Mouse (Mus musculus): ENCODE results near the gene Nectin2.
"Not testable (repeated sequence)": the region's sequence is repeated elsewhere in the genome, so short reads cannot be mapped to it uniquely, and the experiment has no call there.

- TF ChIP-seq CTCF (IDR thresholded peaks at IDR 0.05); EP300 (IDR thresholded peaks at IDR 0.05; ENCODE audit: insufficient read depth, low read depth, low read length); POLR2A (IDR thresholded peaks at IDR 0.05; ENCODE audit: insufficient read depth, low read depth, low read length): not testable (repeated sequence)
Observed at GRCm38 (mm10) chr7:19791504-19791903, 41.2 kb upstream of the Nectin2 start.
